Mouse (Mus musculus) heart, embryonic 13.5 days (tissue): ENCODE measurements around the gene Megf6. TPM values are rescaled to one million over a fixed set of nuclear protein-coding genes. Genes with fewer than 3 reads are reported as not detected.
A peak's percentile ranks its signal among the peaks of the same experiment; 100 is the strongest.

Experiments
- ATAC-seq: fragments of 200-750 bp; cut with Nextera tagmentation; 2 replicates; pipeline ENCODE4 v1.8.0; 2017; ENCODE audit warnings: moderate TSS enrichment; ENCODE audit not compliant: insufficient number of reproducible peaks, low FRiP score, low TSS enrichment; ENCODE audit errors: extremely low read depth
- H3K27ac ChIP-seq: fragments of 300-500 bp; sonication (generic); replicated peaks from 2 replicates; pipeline ENCODE4 v1.5.1; 2015; ENCODE audit warnings: moderate library complexity, mild to moderate bottlenecking, inconsistent platforms
- H3K27me3 ChIP-seq: fragments of 300-500 bp; sonication (generic); replicated peaks from 2 replicates; pipeline ENCODE4 v1.6.1; 2015; ENCODE audit warnings: mild to moderate bottlenecking, inconsistent platforms
- H3K36me3 ChIP-seq: fragments of 300-500 bp; sonication (generic); 2 replicates; pipeline ENCODE4 v1.6.1; 2015; ENCODE audit warnings: mild to moderate bottlenecking, inconsistent platforms
- H3K4me1 ChIP-seq: fragments of 300-500 bp; sonication (generic); 2 replicates; pipeline ENCODE4 v1.6.1; 2015; ENCODE audit warnings: inconsistent platforms
- H3K4me2 ChIP-seq: fragments of 300-500 bp; sonication (generic); 2 replicates; pipeline ENCODE4 v1.6.1; 2015; ENCODE audit warnings: inconsistent platforms, mild to moderate bottlenecking, moderate library complexity
- H3K4me3 ChIP-seq: fragments of 300-500 bp; sonication (generic); 2 replicates; pipeline ENCODE4 v1.5.1; 2015; ENCODE audit warnings: moderate library complexity, mild to moderate bottlenecking, inconsistent platforms
- H3K9ac ChIP-seq: fragments of 300-500 bp; sonication (generic); 2 replicates; pipeline ENCODE4 v1.6.1; 2015; ENCODE audit warnings: inconsistent platforms, mild to moderate bottlenecking, moderate library complexity
- H3K9me3 ChIP-seq: fragments of 300-500 bp; sonication (generic); 2 replicates; pipeline ENCODE4 v1.6.1; 2016; ENCODE audit warnings: inconsistent platforms
- WGBS: fragments of 180-500 bp; shearing (Covaris S2); methylation state at CpG from one replicate; pipeline ENCODE4 v1.1.7; 2015; ENCODE audit warnings: mixed read lengths; 5-methylcytosine and 5-hydroxymethylcytosine counted together
- polyA plus RNA-seq: library from polyadenylated mRNA; unstranded; fragments of >200 nt; fragmentation: Nextera tagmentation; extraction: Ambion mirVana; gene quantifications from 2 replicates; pipeline ENCODE4 v1.2.1, GENCODE M21; 2015

The Megf6 gene
- polyA plus RNA-seq, 1 experiment from 2014 or later = 28.4 TPM

DNA sequence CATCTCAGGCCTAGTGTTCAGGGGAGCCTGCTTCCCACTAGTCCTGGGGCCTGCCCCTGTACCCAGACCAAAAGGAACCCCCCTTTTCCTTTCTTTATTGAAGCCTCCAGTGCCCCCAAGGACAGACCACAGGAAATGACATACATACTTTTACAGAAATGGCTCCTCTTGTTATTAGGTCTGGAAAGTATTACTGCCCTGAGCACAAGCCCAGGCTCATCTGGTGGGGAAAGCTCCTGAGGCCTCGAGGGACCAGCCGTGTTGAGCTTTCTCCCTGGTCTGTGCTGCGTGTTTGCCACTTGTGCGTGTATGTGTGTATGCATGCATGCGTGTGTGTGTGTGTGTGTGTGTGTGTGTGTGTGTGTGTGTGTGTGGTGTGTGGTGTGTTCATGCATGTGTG lies 90.2 kb downstream of the Megf6 start:
- 87% methylated on average over 5 of the region's 5 CpGs for WGBS
- peaks cover 19% of the 10 kb centered on the region for H3K36me3 ChIP-seq
- no peak for ATAC-seq

GRCm38 (mm10) chr4:154262071-154262470 lies 91.5 kb downstream of the Megf6 start:
- 0 out of 2 replicates have a peak, but pooled peaks cover 4% of the 10 kb centered on the region for H3K9me3 ChIP-seq
- H3K4me1 ChIP-seq = no peaks in the 10 kb centered on the region
- no peak overlapping the region for H3K9ac ChIP-seq
- no peak overlapping the region for H3K4me3 ChIP-seq
- H3K4me2 ChIP-seq = no peak overlapping the region
- no peak overlapping the region for H3K27ac ChIP-seq
- H3K27me3 ChIP-seq = no peaks in the 10 kb centered on the region
- 41% methylated on average over 4 of the region's 4 CpGs for WGBS
- peaks cover 19% of the 10 kb centered on the region for H3K36me3 ChIP-seq
- no peak for ATAC-seq

More for the DNA sequence above, 90.2 kb downstream of the Megf6 start:
- H3K4me1 ChIP-seq = no peaks in the 10 kb centered on the region
- no peak overlapping the region for H3K9ac ChIP-seq
- no peak overlapping the region for H3K4me2 ChIP-seq
- H3K4me3 ChIP-seq = no peak overlapping the region
- H3K27ac ChIP-seq = no peak overlapping the region
- H3K9me3 ChIP-seq = 0 out of 2 replicates have a peak, but pooled peaks cover 4% of the 10 kb centered on the region
- H3K27me3 ChIP-seq = no peaks in the 10 kb centered on the region

DNA sequence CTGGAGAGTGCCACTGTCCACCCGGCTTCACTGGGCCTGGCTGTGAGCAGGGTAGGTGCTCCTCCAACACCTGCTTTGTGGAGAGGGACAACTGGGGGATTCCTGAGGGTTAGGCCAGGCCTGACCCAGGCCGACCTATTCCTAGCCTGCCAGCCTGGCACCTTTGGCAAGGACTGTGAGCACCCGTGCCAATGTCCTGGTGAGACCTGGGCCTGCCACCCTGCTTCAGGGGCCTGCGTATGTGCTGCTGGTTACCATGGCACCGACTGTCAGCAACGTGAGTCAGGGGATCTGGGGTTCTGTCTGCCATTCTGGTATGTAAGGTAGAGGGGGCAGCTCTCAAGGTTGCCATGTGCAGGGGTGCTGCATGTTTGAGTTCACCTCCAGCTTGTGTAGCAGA lies 97.0 kb downstream of the Megf6 start:
- Histone ChIP-seq H3K36me3 (peaks cover 19% of the 10 kb centered on the region), H3K4me3 (no peak overlapping the region), H3K4me1 (peaks cover 4% of the 10 kb centered on the region; the same call in 1 of the 2 replicates), H3K27me3 (no peaks in the 10 kb centered on the region), H3K9me3 (0 out of 2 replicates have a peak, but pooled peaks cover 4% of the 10 kb centered on the region), H3K4me2 (no peak overlapping the region), H3K27ac (no peak overlapping the region), H3K9ac (no peak overlapping the region)
- ATAC-seq = no peak
- 77% methylated on average over 6 of the region's 6 CpGs for WGBS

DNA sequence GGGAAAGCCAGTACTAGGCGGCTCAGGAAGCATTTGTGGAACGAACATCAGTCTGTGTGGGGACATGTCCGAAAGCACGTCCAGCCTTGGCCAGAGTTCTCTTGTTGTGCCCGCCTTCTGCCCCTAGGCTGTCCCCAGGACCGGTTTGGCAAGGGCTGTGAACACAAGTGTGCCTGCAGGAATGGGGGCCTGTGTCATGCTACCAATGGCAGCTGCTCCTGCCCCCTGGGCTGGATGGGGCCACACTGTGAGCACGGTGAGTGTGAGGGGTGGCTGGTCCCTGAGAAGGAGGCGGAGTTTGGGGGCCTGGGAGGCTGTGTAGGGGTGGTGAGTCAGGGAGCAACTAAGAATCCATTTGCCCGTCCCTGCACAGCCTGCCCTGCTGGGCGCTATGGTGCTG lies 99.0 kb downstream of the Megf6 start:
- no peak for ATAC-seq
- Histone ChIP-seq H3K36me3 (peaks cover 14% of the 10 kb centered on the region; the same call in 1 of the 2 replicates), H3K4me2 (no peak overlapping the region), H3K27ac (no peak overlapping the region), H3K4me3 (no peak overlapping the region), H3K9ac (no peak overlapping the region), H3K27me3 (no peaks in the 10 kb centered on the region), H3K4me1 (peaks cover 4% of the 10 kb centered on the region; the same call in 1 of the 2 replicates), H3K9me3 (no peaks in the 10 kb centered on the region)
- WGBS = 50% methylated on average over 10 of the region's 10 CpGs

DNA sequence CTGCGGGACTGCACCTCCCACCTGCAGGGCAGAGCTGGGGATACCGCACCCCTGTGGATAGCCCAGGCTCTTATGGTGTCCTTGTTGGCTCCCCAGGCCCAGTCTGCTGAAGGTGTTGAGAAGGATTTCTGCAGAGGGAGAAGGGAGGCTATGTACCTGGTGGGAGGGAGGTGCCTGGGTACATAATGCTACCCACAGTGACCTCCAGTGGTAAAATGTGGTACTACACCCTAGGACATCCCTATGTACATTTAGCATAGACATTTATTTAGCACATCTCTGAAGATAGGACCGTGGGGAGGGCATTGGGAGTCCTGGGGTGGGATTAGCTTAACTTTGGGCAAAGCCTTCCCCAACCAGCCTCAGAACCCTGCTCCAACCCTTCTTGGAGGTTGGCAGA lies 102.5 kb downstream of the Megf6 start:
- Histone ChIP-seq H3K9me3 (no peaks in the 10 kb centered on the region), H3K27ac (no peak overlapping the region), H3K9ac (no peak overlapping the region), H3K36me3 (peaks cover 19% of the 10 kb centered on the region), H3K4me1 (peaks cover 4% of the 10 kb centered on the region; the same call in 1 of the 2 replicates), H3K27me3 (no peaks in the 10 kb centered on the region), H3K4me2 (no peak overlapping the region), H3K4me3 (no peak overlapping the region)
- ATAC-seq = no peak
- WGBS = 52% methylated on average over 3 of the region's 3 CpGs

DNA sequence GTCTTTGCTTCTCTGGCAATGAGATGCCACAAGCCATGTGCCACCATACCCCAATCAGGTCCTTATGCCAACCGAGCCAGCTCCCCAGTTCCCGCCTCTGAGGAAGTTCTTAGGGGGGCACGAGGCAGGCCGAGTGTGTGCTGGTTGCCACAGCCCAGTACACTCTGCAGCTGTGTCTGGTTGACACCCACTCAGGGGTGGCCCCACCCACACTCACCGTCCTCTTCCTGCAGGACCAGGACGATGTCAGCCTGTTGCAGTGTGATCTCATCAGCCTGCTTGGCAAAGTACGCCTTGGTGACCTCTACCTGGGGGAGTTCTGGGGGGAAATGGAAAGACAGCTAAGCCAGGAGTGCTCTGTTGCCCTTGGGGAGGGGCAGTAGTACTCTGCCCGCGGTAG lies 109.0 kb downstream of the Megf6 start:
- no peaks in the 10 kb centered on the region for H3K9me3 ChIP-seq
- H3K4me2 ChIP-seq = no peak overlapping the region
- no peak overlapping the region for H3K4me3 ChIP-seq
- peaks cover 11% of the 10 kb centered on the region for H3K36me3 ChIP-seq
- WGBS = 59% methylated on average over 9 of the region's 9 CpGs
- no peak overlapping the region for H3K9ac ChIP-seq
- H3K4me1 ChIP-seq = no peaks in the 10 kb centered on the region
- no peaks in the 10 kb centered on the region for H3K27me3 ChIP-seq
- ATAC-seq = no peak; the same call in 1 of the 2 replicates
- no peak overlapping the region for H3K27ac ChIP-seq

DNA sequence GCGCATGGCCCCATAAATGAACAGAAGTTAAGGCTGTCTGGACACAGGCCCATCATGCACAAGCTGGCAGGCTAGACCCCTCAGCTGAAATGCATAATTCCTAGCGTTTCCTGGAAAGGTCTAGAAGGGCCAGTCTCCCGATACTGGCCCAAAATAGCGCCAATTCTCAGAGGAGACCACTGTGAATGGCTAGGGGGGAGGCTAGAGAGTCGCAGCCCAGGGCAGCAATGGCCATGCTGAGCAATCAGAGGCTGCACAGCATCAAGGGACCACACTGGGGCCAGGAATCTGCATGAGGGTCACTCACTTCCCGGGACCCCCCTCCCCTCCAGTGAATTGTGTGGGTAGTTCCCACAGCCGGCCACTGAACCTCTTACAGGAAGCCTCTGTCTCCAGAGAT lies 113.1 kb downstream of the Megf6 start:
- Histone ChIP-seq H3K4me1 (no peaks in the 10 kb centered on the region), H3K4me2 (no peak overlapping the region), H3K27ac (no peak overlapping the region), H3K36me3 (no peaks in the 10 kb centered on the region), H3K27me3 (no peaks in the 10 kb centered on the region), H3K9ac (no peak overlapping the region), H3K9me3 (no peaks in the 10 kb centered on the region), H3K4me3 (no peak overlapping the region)
- 47% methylated on average over 7 of the region's 7 CpGs for WGBS
- no peak for ATAC-seq

- no peaks in the 10 kb centered on the region for H3K36me3 ChIP-seq
- no peak overlapping the region for H3K4me3 ChIP-seq
- peak overlapping the region; percentile 50 for H3K27ac ChIP-seq
- WGBS = 25% methylated on average over 4 of the region's 4 CpGs
- peaks cover 25% of the 10 kb centered on the region for H3K4me1 ChIP-seq
- peak overlapping the region; percentile 30; the same call in 1 of the 2 replicates for H3K9ac ChIP-seq
- no peaks in the 10 kb centered on the region for H3K9me3 ChIP-seq
- peaks cover 12% of the 10 kb centered on the region for H3K27me3 ChIP-seq
- ATAC-seq = no peak
- H3K4me2 ChIP-seq = no peak overlapping the region
Observed at GRCm38 (mm10) chr4:154293735-154294201, 123.2 kb downstream of the Megf6 start.

DNA sequence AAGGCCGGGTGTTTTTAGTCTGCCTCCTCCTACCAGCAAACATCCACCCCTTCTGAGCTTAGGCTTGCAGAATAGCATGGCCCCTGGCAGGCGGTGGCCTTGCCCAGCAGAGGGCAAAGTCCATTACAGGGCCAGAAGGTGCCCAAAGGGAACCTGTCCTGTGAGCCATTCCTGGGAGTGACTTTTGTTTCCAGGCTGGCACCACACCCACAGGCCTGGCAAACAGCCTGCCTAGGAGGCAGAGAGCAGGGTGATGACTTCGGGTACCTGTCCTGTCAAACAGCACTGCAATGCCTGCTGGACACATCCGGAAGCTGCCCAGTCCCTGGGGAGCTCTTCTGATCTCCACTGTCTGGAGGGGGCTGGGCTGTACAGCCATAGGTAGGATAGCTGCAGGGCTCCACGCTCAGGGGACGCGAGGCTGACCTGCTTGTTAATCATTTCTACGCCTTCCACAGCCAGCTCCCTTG lies 123.8 kb downstream of the Megf6 start:
- peak overlapping the region; percentile 30; the same call in 1 of the 2 replicates for H3K9ac ChIP-seq
- no peak for ATAC-seq

GRCm38 (mm10) chr4:154297761-154298160 lies 127.2 kb downstream of the Megf6 start:
- 0 out of 2 replicates have a peak overlapping the region, but pooled peaks have one; percentile 33 for H3K9ac ChIP-seq
- no peaks in the 10 kb centered on the region for H3K36me3 ChIP-seq
- peaks cover 49% of the 10 kb centered on the region for H3K27me3 ChIP-seq
- ATAC-seq = no peak
- H3K27ac ChIP-seq = no peak overlapping the region
- 25% methylated on average over 9 of the region's 9 CpGs for WGBS
- H3K4me1 ChIP-seq = peaks cover 37% of the 10 kb centered on the region
- no peaks in the 10 kb centered on the region for H3K9me3 ChIP-seq
- peak overlapping the region; percentile 11; the same call in 1 of the 2 replicates for H3K4me2 ChIP-seq
- H3K4me3 ChIP-seq = no peak overlapping the region

More for the DNA sequence above, 123.8 kb downstream of the Megf6 start:
- H3K4me2 ChIP-seq = no peak overlapping the region
- WGBS = 45% methylated on average over 8 of the region's 8 CpGs
- peak overlapping the region; percentile 50 for H3K27ac ChIP-seq
- no peaks in the 10 kb centered on the region for H3K36me3 ChIP-seq
- peaks cover 17% of the 10 kb centered on the region for H3K27me3 ChIP-seq
- no peaks in the 10 kb centered on the region for H3K9me3 ChIP-seq
- H3K4me1 ChIP-seq = peaks cover 26% of the 10 kb centered on the region
- no peak overlapping the region for H3K4me3 ChIP-seq

GRCm38 (mm10) chr4:154299541-154300271 lies 129.2 kb downstream of the Megf6 start:
- 0 out of 2 replicates have a peak, but pooled peaks have one; percentile 35 for ATAC-seq
- no peak overlapping the region for H3K27ac ChIP-seq
- WGBS = under 1% methylated on average over 65 of the region's 66 CpGs

More at GRCm38 (mm10) chr4:154299541-154300271, 129.2 kb downstream of the Megf6 start:
- Histone ChIP-seq H3K4me1 (peaks cover 17% of the 10 kb centered on the region), H3K4me2 (peak overlapping the region; percentile 85), H3K9ac (peak overlapping the region; percentile 73), H3K36me3 (no peaks in the 10 kb centered on the region), H3K4me3 (peak overlapping the region; percentile 56), H3K27me3 (peaks cover 53% of the 10 kb centered on the region), H3K9me3 (no peaks in the 10 kb centered on the region)
